Mouse (Mus musculus) forebrain, embryonic 13.5 days (tissue): ENCODE results near the gene Slc43a1. TPM values are rescaled to one million over a fixed set of nuclear protein-coding genes. Genes with fewer than 3 reads are reported as not detected.

Source experiments
- ATAC-seq: fragments of 200-750 bp; cut with Nextera tagmentation; 2 replicates; pipeline ENCODE4 v1.8.0; 2017
- H3K27ac ChIP-seq: fragments of 300-500 bp; sonication (generic); 2 replicates; pipeline ENCODE4 v1.5.1; 2015; ENCODE audit warnings: inconsistent platforms, mild to moderate bottlenecking, moderate library complexity
- H3K27me3 ChIP-seq: fragments of 300-500 bp; sonication (generic); 2 replicates; pipeline ENCODE4 v1.6.1; 2015; ENCODE audit warnings: mild to moderate bottlenecking, inconsistent platforms
- H3K36me3 ChIP-seq: fragments of 300-500 bp; sonication (generic); 2 replicates; pipeline ENCODE4 v1.6.1; 2015; ENCODE audit warnings: mild to moderate bottlenecking, inconsistent platforms; ENCODE audit not compliant: poor library complexity, severe bottlenecking
- H3K4me1 ChIP-seq: fragments of 300-500 bp; sonication (generic); 2 replicates; pipeline ENCODE4 v1.6.1; 2015; ENCODE audit warnings: inconsistent platforms
- H3K4me2 ChIP-seq: fragments of 300-500 bp; sonication (generic); 2 replicates; pipeline ENCODE4 v1.6.1; 2015; ENCODE audit warnings: inconsistent platforms, mild to moderate bottlenecking, moderate library complexity
- H3K4me3 ChIP-seq: fragments of 300-500 bp; sonication (generic); 2 replicates; pipeline ENCODE4 v1.5.1; 2015; ENCODE audit warnings: mild to moderate bottlenecking, inconsistent platforms
- H3K9ac ChIP-seq: fragments of 300-500 bp; sonication (generic); 2 replicates; pipeline ENCODE4 v1.6.1; 2015; ENCODE audit warnings: mild to moderate bottlenecking, inconsistent platforms
- H3K9me3 ChIP-seq: fragments of 300-500 bp; sonication (generic); replicated peaks from 2 replicates; pipeline ENCODE4 v1.6.1; 2016; ENCODE audit warnings: inconsistent platforms
- WGBS: fragments of 180-500 bp; shearing (Covaris S2); methylation state at CpG from one replicate; pipeline ENCODE4 v1.1.7; 2015; 5-methylcytosine and 5-hydroxymethylcytosine counted together
- polyA plus RNA-seq: library from polyadenylated mRNA; unstranded; fragments of >200 nt; fragmentation: Nextera tagmentation; extraction: Ambion mirVana; gene quantifications from 2 replicates; pipeline ENCODE4 v1.2.1, GENCODE M21; 2015

Gene Slc43a1
- polyA plus RNA-seq, 1 experiment from 2014 or later: 5.4 TPM

GRCm38 (mm10) chr2:84809330-84809729 lies 29.3 kb upstream of the Slc43a1 start:
- no peak overlapping the region for H3K9ac ChIP-seq
- no peak for ATAC-seq

GRCm38 (mm10) chr2:84810526-84810885 lies 28.1 kb upstream of the Slc43a1 start:
- Histone ChIP-seq H3K4me2 (peak overlapping the region; percentile 35; the same call in 1 of the 2 replicates), H3K9ac (no peak overlapping the region), H3K9me3 (no peaks in the 10 kb centered on the region), H3K4me3 (no peak overlapping the region), H3K36me3 (no peaks in the 10 kb centered on the region), H3K4me1 (no peaks in the 10 kb centered on the region), H3K27me3 (no peaks in the 10 kb centered on the region), H3K27ac (no peak overlapping the region)
- ATAC-seq: no peak; the same call in 1 of the 2 replicates
- WGBS: 52% methylated on average over 6 of the region's 6 CpGs

More at GRCm38 (mm10) chr2:84809330-84809729, 29.3 kb upstream of the Slc43a1 start:
- H3K9me3 ChIP-seq: no peaks in the 10 kb centered on the region
- no peaks in the 10 kb centered on the region for H3K27me3 ChIP-seq
- H3K36me3 ChIP-seq: no peaks in the 10 kb centered on the region
- H3K4me1 ChIP-seq: no peaks in the 10 kb centered on the region
- H3K27ac ChIP-seq: no peak overlapping the region
- H3K4me2 ChIP-seq: no peak overlapping the region
- H3K4me3 ChIP-seq: no peak overlapping the region

GRCm38 (mm10) chr2:84810886-84811577 lies 27.6 kb upstream of the Slc43a1 start:
- no peak overlapping the region for H3K9ac ChIP-seq
- WGBS: 41% methylated on average over 26 of the region's 26 CpGs
- H3K36me3 ChIP-seq: no peaks in the 10 kb centered on the region
- H3K27me3 ChIP-seq: no peaks in the 10 kb centered on the region
- no peak overlapping the region for H3K27ac ChIP-seq
- H3K9me3 ChIP-seq: no peaks in the 10 kb centered on the region
- ATAC-seq: peak; percentile 84
- H3K4me1 ChIP-seq: no peaks in the 10 kb centered on the region
- H3K4me3 ChIP-seq: no peak overlapping the region; the same call in 1 of the 2 replicates
- H3K4me2 ChIP-seq: peak overlapping the region; percentile 35

GRCm38 (mm10) chr2:84811880-84812279 lies 26.8 kb upstream of the Slc43a1 start:
- H3K4me2 ChIP-seq: no peak overlapping the region
- no peaks in the 10 kb centered on the region for H3K4me1 ChIP-seq
- ATAC-seq: no peak
- H3K36me3 ChIP-seq: no peaks in the 10 kb centered on the region
- H3K9ac ChIP-seq: no peak overlapping the region
- no peaks in the 10 kb centered on the region for H3K9me3 ChIP-seq
- 88% methylated on average over 7 of the region's 7 CpGs for WGBS
- H3K4me3 ChIP-seq: no peak overlapping the region
- H3K27me3 ChIP-seq: no peaks in the 10 kb centered on the region
- no peak overlapping the region for H3K27ac ChIP-seq

GRCm38 (mm10) chr2:84812676-84813075 lies 26.0 kb upstream of the Slc43a1 start:
- Histone ChIP-seq H3K4me2 (no peak overlapping the region), H3K27me3 (no peaks in the 10 kb centered on the region), H3K36me3 (no peaks in the 10 kb centered on the region), H3K4me3 (no peak overlapping the region), H3K9ac (no peak overlapping the region), H3K9me3 (no peaks in the 10 kb centered on the region), H3K4me1 (no peaks in the 10 kb centered on the region), H3K27ac (no peak overlapping the region)
- ATAC-seq: no peak
- WGBS: 75% methylated on average over 6 of the region's 6 CpGs

GRCm38 (mm10) chr2:84819861-84820260 lies 18.8 kb upstream of the Slc43a1 start:
- WGBS: 67% methylated on average over 3 of the region's 3 CpGs
- Histone ChIP-seq H3K9ac (no peak overlapping the region), H3K27me3 (peaks cover 7% of the 10 kb centered on the region; the same call in 1 of the 2 replicates), H3K27ac (no peak overlapping the region), H3K4me3 (no peak overlapping the region), H3K9me3 (no peaks in the 10 kb centered on the region), H3K36me3 (no peaks in the 10 kb centered on the region), H3K4me2 (no peak overlapping the region), H3K4me1 (no peaks in the 10 kb centered on the region)
- no peak for ATAC-seq

- no peaks in the 10 kb centered on the region for H3K36me3 ChIP-seq
- no peak for ATAC-seq
Observed at GRCm38 (mm10) chr2:84822552-84822951, 16.1 kb upstream of the Slc43a1 start, which contains the start of gene Smtnl1. TSS of gene Smtnl1 (minus strand) at chr2:84822652.

GRCm38 (mm10) chr2:84823237-84823636 lies 15.4 kb upstream of the Slc43a1 start:
- no peaks in the 10 kb centered on the region for H3K9me3 ChIP-seq
- no peak overlapping the region for H3K4me3 ChIP-seq
- WGBS: 46% methylated on average over 2 of the region's 2 CpGs
- no peak overlapping the region for H3K27ac ChIP-seq
- no peak overlapping the region for H3K4me2 ChIP-seq
- H3K36me3 ChIP-seq: no peaks in the 10 kb centered on the region
- H3K4me1 ChIP-seq: peaks cover 10% of the 10 kb centered on the region
- ATAC-seq: no peak
- peaks cover 7% of the 10 kb centered on the region; the same call in 1 of the 2 replicates for H3K27me3 ChIP-seq
- H3K9ac ChIP-seq: no peak overlapping the region

More at GRCm38 (mm10) chr2:84822552-84822951, 16.1 kb upstream of the Slc43a1 start, which contains the start of gene Smtnl1:
- peaks cover 3% of the 10 kb centered on the region for H3K4me1 ChIP-seq
- H3K9me3 ChIP-seq: no peaks in the 10 kb centered on the region
- H3K9ac ChIP-seq: no peak within 1 kb of the TSS
- WGBS: 68% methylated on average over 13 of the region's 13 CpGs
- no peak within 1 kb of the TSS for H3K27ac ChIP-seq
- no peak within 1 kb of the TSS for H3K4me3 ChIP-seq
- peaks cover 7% of the 10 kb centered on the region; the same call in 1 of the 2 replicates for H3K27me3 ChIP-seq
- no peak within 1 kb of the TSS for H3K4me2 ChIP-seq

GRCm38 (mm10) chr2:84826488-84827282 lies 12.0 kb upstream of the Slc43a1 start, which contains the start of gene Timm10:
TSS of gene Timm10 (plus strand) at chr2:84826997.
- Histone ChIP-seq H3K27me3 (no peaks in the 10 kb centered on the region), H3K4me3 (peak within 1 kb of the TSS; percentile 85), H3K36me3 (peaks cover 13% of the 10 kb centered on the region), H3K4me1 (peaks cover 11% of the 10 kb centered on the region), H3K4me2 (peak within 1 kb of the TSS; percentile 100), H3K9ac (peak within 1 kb of the TSS; percentile 78), H3K27ac (no peak within 1 kb of the TSS), H3K9me3 (no peaks in the 10 kb centered on the region)
- WGBS: under 1% methylated on average over 34 of the region's 34 CpGs
- peak; percentile 95 for ATAC-seq

- Histone ChIP-seq H3K9me3 (no peaks in the 10 kb centered on the region), H3K4me2 (peak overlapping the region; percentile 100), H3K4me3 (peak overlapping the region; percentile 85), H3K36me3 (peaks cover 13% of the 10 kb centered on the region), H3K27ac (no peak overlapping the region), H3K9ac (peak overlapping the region; percentile 78), H3K27me3 (no peaks in the 10 kb centered on the region), H3K4me1 (peaks cover 15% of the 10 kb centered on the region)
- peak; percentile 20 for ATAC-seq
- WGBS: under 1% methylated on average over 29 of the region's 29 CpGs
Observed at GRCm38 (mm10) chr2:84827283-84827920, 11.2 kb upstream of the Slc43a1 start.

- 29% methylated on average over 10 of the region's 10 CpGs for WGBS
- H3K36me3 ChIP-seq: peaks cover 13% of the 10 kb centered on the region
- peak overlapping the region; percentile 14; the same call in 1 of the 2 replicates for H3K9ac ChIP-seq
- peak overlapping the region; percentile 49; the same call in 1 of the 2 replicates for H3K27ac ChIP-seq
- H3K4me1 ChIP-seq: peaks cover 15% of the 10 kb centered on the region
- ATAC-seq: peak; percentile 79
- no peaks in the 10 kb centered on the region for H3K9me3 ChIP-seq
- H3K4me2 ChIP-seq: no peak overlapping the region
- H3K27me3 ChIP-seq: no peaks in the 10 kb centered on the region
- no peak overlapping the region for H3K4me3 ChIP-seq
Observed at GRCm38 (mm10) chr2:84831666-84832391, 6.8 kb upstream of the Slc43a1 start.
